Mouse (Mus musculus) liver, embryonic 14 days (tissue): ENCODE results near the gene Hbb-bh1. TPM values are rescaled to one million over a fixed set of nuclear protein-coding genes. Genes with fewer than 3 reads are reported as not detected.

Experiments
- polyA plus RNA-seq: library from polyadenylated mRNA; depleted of rRNA; stranded (reverse); fragments of >200 nt; gene quantifications from 2 replicates; pipeline ENCODE4 v1.2.3, GENCODE M21; 2012; rRNA removed

Hbb-bh1 gene
- polyA plus RNA-seq, result 208 and 218 TPM in 2 replicates

GRCm38 (mm10) chr7:103843034-103843433 is at the start of gene Hbb-bh1:
Gene Hbb-bh1, minus strand, starts transcription at chr7:103843164.

DNA sequence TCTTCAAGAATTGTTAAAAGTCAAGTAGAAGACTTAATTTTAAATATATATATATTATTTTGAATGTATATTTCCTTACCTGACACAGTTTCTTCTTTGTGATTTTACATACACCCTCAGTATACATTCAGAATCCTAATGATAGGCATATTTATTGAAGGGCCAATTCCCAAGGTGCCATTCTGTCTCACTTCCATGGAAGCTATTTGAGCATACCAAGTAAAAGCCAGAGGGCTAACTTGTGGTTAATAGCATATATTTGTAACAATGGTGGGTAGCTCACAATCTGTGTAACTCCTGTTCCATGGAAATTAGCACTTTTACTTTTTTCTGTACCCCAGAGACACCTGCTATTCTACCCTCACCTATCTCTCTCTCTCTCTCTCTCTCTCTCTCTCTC is 43.2 kb upstream of the Hbb-bh1 start, which contains the start of gene Olfr66:
Olfr66 (minus strand) TSS at position 101 of the 400 bp plus-strand sequence.

GRCm38 (mm10) chr7:103853090-103853489 is 10.1 kb upstream of the Hbb-bh1 start, which contains the start of gene Hbb-y:
Gene Hbb-y, minus strand, starts transcription at chr7:103853216.

DNA sequence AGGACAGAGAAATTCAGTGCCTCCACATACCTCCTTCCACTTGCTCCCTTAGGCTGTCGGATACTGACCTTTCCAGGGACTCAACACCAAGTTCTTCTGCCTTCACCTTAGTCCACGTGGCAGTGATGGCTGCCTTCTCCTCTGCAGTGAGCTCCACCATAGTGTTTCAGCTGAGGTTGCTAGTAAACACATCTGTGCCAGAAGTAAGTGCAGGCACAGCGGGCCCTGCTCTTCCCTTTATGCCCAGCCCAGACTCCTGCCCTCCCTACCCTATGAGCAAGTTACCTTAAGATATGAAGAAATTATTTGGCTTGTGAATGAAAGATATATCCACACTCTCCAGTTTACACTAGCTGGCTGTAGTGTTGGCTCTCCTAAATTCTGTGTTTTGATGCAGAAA is 2.7 kb downstream of the Hbb-bh1 start, which contains the start of gene Hbb-bh2:
Hbb-bh2 (minus strand) TSS at position 253 of the 400 bp plus-strand sequence.

DNA sequence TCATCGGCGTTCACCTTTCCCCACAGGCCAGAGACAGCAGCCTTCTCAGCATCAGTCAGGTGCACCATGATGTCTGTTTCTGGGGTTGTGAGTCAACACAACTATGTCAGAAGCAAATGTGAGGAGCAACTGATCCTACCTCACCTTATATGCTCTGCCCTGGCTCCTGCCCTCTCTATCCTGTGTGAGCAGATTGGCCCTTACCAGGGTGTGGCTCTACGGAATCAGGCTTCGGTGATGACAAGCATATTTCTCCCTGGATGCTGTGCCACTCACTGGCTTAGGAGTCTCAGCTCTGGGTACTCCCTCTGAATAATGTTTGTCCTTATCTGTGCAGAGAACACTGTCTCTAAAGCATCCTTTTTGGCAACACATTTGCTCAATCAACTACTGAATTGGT is 15.2 kb downstream of the Hbb-bh1 start, which contains the start of gene Hbb-bs:
Hbb-bs (minus strand) TSS at position 289 of the 400 bp plus-strand sequence.

GRCm38 (mm10) chr7:103813766-103814165 is 29.2 kb downstream of the Hbb-bh1 start, which contains the start of gene Hbb-bt:
Gene Hbb-bt, minus strand, starts transcription at chr7:103813996.

GRCm38 (mm10) chr7:103791721-103792120 is 51.2 kb downstream of the Hbb-bh1 start, which contains the start of gene Olfr67:
Gene Olfr67, minus strand, starts transcription at chr7:103791821.

Other genes starting within 250 kb of the Hbb-bh1 start
- gene Olfr619, start 242.6 kb downstream of the Hbb-bh1 start, polyA plus RNA-seq, result not detected in 2 replicates
- gene Olfr620, start 230.6 kb downstream of the Hbb-bh1 start, polyA plus RNA-seq, result not detected in 2 replicates
- 0.02 TPM in 1 of 2 replicates, not detected in the other for gene Olfr622, start 200.5 kb downstream of the Hbb-bh1 start, polyA plus RNA-seq
- gene Olfr623, start 179.5 kb downstream of the Hbb-bh1 start, polyA plus RNA-seq, result not detected in 2 replicates
- under 0.01 TPM in 2 replicates for gene Olfr624, start 172.0 kb downstream of the Hbb-bh1 start, polyA plus RNA-seq
- not detected in 2 replicates for gene Olfr625-ps1, start 160.4 kb downstream of the Hbb-bh1 start, polyA plus RNA-seq
- not detected in 2 replicates for gene Olfr243, start 128.5 kb downstream of the Hbb-bh1 start, polyA plus RNA-seq
- not detected in 2 replicates for gene Olfr628, start 112.8 kb downstream of the Hbb-bh1 start, polyA plus RNA-seq
- gene Olfr629, start 98.2 kb downstream of the Hbb-bh1 start, polyA plus RNA-seq, result 0.06 and 0.08 TPM in 2 replicates
- 0.03 TPM in 2 replicates for gene Olfr630, start 85.8 kb downstream of the Hbb-bh1 start, polyA plus RNA-seq
- gene Olfr69, start 71.6 kb downstream of the Hbb-bh1 start, polyA plus RNA-seq, result 0.01 TPM in 1 of 2 replicates, not detected in the other
- gene Olfr68, start 63.5 kb downstream of the Hbb-bh1 start, polyA plus RNA-seq, result 0.06 and 0.08 TPM in 2 replicates
- gene Olfr67, start 51.3 kb downstream of the Hbb-bh1 start, polyA plus RNA-seq, result 0.01 and 0.02 TPM in 2 replicates
- 72,714 and 77,546 TPM in 2 replicates for gene Hbb-bt, start 29.2 kb downstream of the Hbb-bh1 start, polyA plus RNA-seq
- 210,584 and 218,066 TPM in 2 replicates for gene Hbb-bs, start 15.1 kb downstream of the Hbb-bh1 start, polyA plus RNA-seq
- 0.17 and 0.27 TPM in 2 replicates for gene Hbb-bh2, start 2.6 kb downstream of the Hbb-bh1 start, polyA plus RNA-seq
- 398 and 559 TPM in 2 replicates for gene Hbb-y, start 10.1 kb upstream of the Hbb-bh1 start, polyA plus RNA-seq
- 0.01 and 0.05 TPM in 2 replicates for gene Olfr66, start 43.1 kb upstream of the Hbb-bh1 start, polyA plus RNA-seq
- not detected in 2 replicates for gene Olfr64, start 51.3 kb upstream of the Hbb-bh1 start, polyA plus RNA-seq
- gene Olfr65, start 60.3 kb upstream of the Hbb-bh1 start, polyA plus RNA-seq, result not detected in 2 replicates
- gene Olfr631, start 85.7 kb upstream of the Hbb-bh1 start, polyA plus RNA-seq, result 0.45 and 0.77 TPM in 2 replicates
- 1.6 and 1.8 TPM in 2 replicates for gene Olfr632, start 91.2 kb upstream of the Hbb-bh1 start, polyA plus RNA-seq
- gene Olfr633, start 101.3 kb upstream of the Hbb-bh1 start, polyA plus RNA-seq, result 0.02 and 0.09 TPM in 2 replicates
- gene Olfr635, start 128.0 kb upstream of the Hbb-bh1 start, polyA plus RNA-seq, result under 0.01 TPM in 2 replicates
- gene Olfr638, start 155.6 kb upstream of the Hbb-bh1 start, polyA plus RNA-seq, result 0.05 TPM in 2 replicates
- gene Olfr639, start 174.1 kb upstream of the Hbb-bh1 start, polyA plus RNA-seq, result not detected in 2 replicates
- gene Olfr640, start 182.4 kb upstream of the Hbb-bh1 start, polyA plus RNA-seq, result not detected in 2 replicates
- not detected in 2 replicates for gene Olfr641, start 192.3 kb upstream of the Hbb-bh1 start, polyA plus RNA-seq
- gene Olfr642, start 209.5 kb upstream of the Hbb-bh1 start, polyA plus RNA-seq, result not detected in 2 replicates
- gene 4930516K23Rik, start 218.3 kb upstream of the Hbb-bh1 start, polyA plus RNA-seq, result not detected in 2 replicates
- not detected in 2 replicates for gene Olfr644, start 228.7 kb upstream of the Hbb-bh1 start, polyA plus RNA-seq
- gene Olfr645, start 242.3 kb upstream of the Hbb-bh1 start, polyA plus RNA-seq, result not detected in 2 replicates